Mouse (Mus musculus) liver, embryonic 16.5 days (tissue): ENCODE results near the gene Tmed9. TPM values are rescaled to one million over a fixed set of nuclear protein-coding genes. Genes with fewer than 3 reads are reported as not detected.
"Not testable (repeated sequence)": the region's sequence is repeated elsewhere in the genome, so short reads cannot be mapped to it uniquely, and the experiment has no call there.

Experiments
- ATAC-seq: fragments of 200-750 bp; cut with Nextera tagmentation; 2 replicates; pipeline ENCODE4 v1.8.0; 2017; ENCODE audit warnings: low read depth, mild to moderate bottlenecking, moderate number of reproducible peaks, moderate library complexity
- H3K27ac ChIP-seq: fragments of 300-500 bp; sonication (generic); 2 replicates; pipeline ENCODE4 v1.5.1; 2014; ENCODE audit warnings: mild to moderate bottlenecking, low read length
- H3K27me3 ChIP-seq: fragments of 300-500 bp; sonication (generic); 2 replicates; pipeline ENCODE4 v1.6.1; 2014; ENCODE audit warnings: low read depth, low read length, mixed read lengths; ENCODE audit not compliant: control insufficient read depth, insufficient read depth
- H3K36me3 ChIP-seq: fragments of 300-500 bp; sonication (generic); 2 replicates; pipeline ENCODE4 v1.6.1; 2014; ENCODE audit warnings: mild to moderate bottlenecking; ENCODE audit not compliant: control insufficient read depth, insufficient read depth
- H3K4me1 ChIP-seq: fragments of 300-500 bp; sonication (generic); 2 replicates; pipeline ENCODE4 v1.6.1; 2014; ENCODE audit warnings: low read depth, low read length, mixed read lengths; ENCODE audit not compliant: control insufficient read depth
- H3K4me2 ChIP-seq: fragments of 300-500 bp; sonication (generic); 2 replicates; pipeline ENCODE4 v1.6.1; 2014; ENCODE audit warnings: low read depth, low read length, mixed read lengths
- H3K4me3 ChIP-seq: fragments of 300-500 bp; sonication (generic); 2 replicates; pipeline ENCODE4 v1.5.1; 2014; ENCODE audit warnings: low read depth, mild to moderate bottlenecking, low read length
- H3K9ac ChIP-seq: fragments of 300-500 bp; sonication (generic); 2 replicates; pipeline ENCODE4 v1.6.1; 2014; ENCODE audit warnings: low read depth, low read length
- H3K9me3 ChIP-seq: fragments of 300-500 bp; sonication (generic); replicated peaks from 2 replicates; pipeline ENCODE4 v1.6.1; 2016; ENCODE audit warnings: low read length; ENCODE audit not compliant: control insufficient read depth
- WGBS: fragments of 180-500 bp; shearing (Covaris S2); extraction: QIAGEN DNeasy Blood & Tissue Kit; methylation state at CpG from one replicate; pipeline ENCODE4 v1.1.7; 2014; ENCODE audit not compliant: insufficient replicate concordance; 5-methylcytosine and 5-hydroxymethylcytosine counted together
- polyA plus RNA-seq: library from polyadenylated mRNA; unstranded; fragments of >200 nt; fragmentation: Nextera tagmentation; extraction: Ambion mirVana; gene quantifications from 2 replicates; pipeline ENCODE4 v1.2.1, GENCODE M21; 2015

Gene Tmed9
- polyA plus RNA-seq, 1 experiment from 2014 or later = 55.7 TPM

GRCm38 (mm10) chr13:55557499-55557898, 16.0 kb upstream of the Tmed9 start:
- no peak overlapping the region for H3K9ac ChIP-seq
- 79% methylated on average over 6 of the region's 6 CpGs for WGBS
- peaks cover 11% of the 10 kb centered on the region for H3K36me3 ChIP-seq
- no peaks in the 10 kb centered on the region for H3K4me1 ChIP-seq
- H3K4me3 ChIP-seq = no peak overlapping the region
- ATAC-seq = no peak
- H3K4me2 ChIP-seq = no peak overlapping the region
- no peaks in the 10 kb centered on the region for H3K27me3 ChIP-seq
- H3K27ac ChIP-seq = no peak overlapping the region
- no peaks in the 10 kb centered on the region for H3K9me3 ChIP-seq

- no peak for ATAC-seq
- no peaks in the 10 kb centered on the region for H3K4me1 ChIP-seq
These were observed 10.2 kb upstream of the Tmed9 start for GRCm38 (mm10) chr13:55563266-55563879.

GRCm38 (mm10) chr13:55567001-55567400, 6.5 kb upstream of the Tmed9 start:
- no peak for ATAC-seq
- Histone ChIP-seq H3K36me3 (no peaks in the 10 kb centered on the region; the same call in 1 of the 2 replicates), H3K4me3 (no peak overlapping the region), H3K4me2 (no peak overlapping the region), H3K9me3 (no peaks in the 10 kb centered on the region), H3K9ac (no peak overlapping the region), H3K27ac (no peak overlapping the region), H3K4me1 (peaks cover 17% of the 10 kb centered on the region), H3K27me3 (no peaks in the 10 kb centered on the region)
- 80% methylated on average over 6 of the region's 6 CpGs for WGBS

More at GRCm38 (mm10) chr13:55563266-55563879, 10.2 kb upstream of the Tmed9 start:
- Histone ChIP-seq H3K9ac (no peak overlapping the region), H3K9me3 (no peaks in the 10 kb centered on the region), H3K27me3 (no peaks in the 10 kb centered on the region), H3K4me3 (no peak overlapping the region), H3K4me2 (no peak overlapping the region), H3K27ac (no peak overlapping the region), H3K36me3 (no peaks in the 10 kb centered on the region; the same call in 1 of the 2 replicates)
- WGBS = 78% methylated on average over 7 of the region's 7 CpGs

GRCm38 (mm10) chr13:55567949-55568348, 5.6 kb upstream of the Tmed9 start:
- Histone ChIP-seq H3K4me2 (no peak overlapping the region), H3K27me3 (no peaks in the 10 kb centered on the region), H3K4me3 (no peak overlapping the region), H3K9ac (no peak overlapping the region), H3K4me1 (peaks cover 20% of the 10 kb centered on the region), H3K27ac (no peak overlapping the region), H3K36me3 (no peaks in the 10 kb centered on the region; the same call in 1 of the 2 replicates), H3K9me3 (no peaks in the 10 kb centered on the region)
- WGBS = 77% methylated on average over 2 of the region's 2 CpGs
- no peak for ATAC-seq

- not testable (repeated sequence) for H3K9me3 ChIP-seq, H3K36me3 ChIP-seq, H3K4me3 ChIP-seq, H3K27ac ChIP-seq, H3K27me3 ChIP-seq, ATAC-seq, H3K4me2 ChIP-seq, H3K9ac ChIP-seq
- H3K4me1 ChIP-seq = peaks cover 20% of the 10 kb centered on the region
- WGBS = 73% methylated on average over 4 of the region's 4 CpGs
These were observed 5.0 kb upstream of the Tmed9 start for GRCm38 (mm10) chr13:55568524-55568923.

GRCm38 (mm10) chr13:55569726-55570285, 3.7 kb upstream of the Tmed9 start:
- 23% methylated on average over 16 of the region's 16 CpGs for WGBS
- H3K9ac ChIP-seq = peak overlapping the region; percentile 98
- no peaks in the 10 kb centered on the region for H3K9me3 ChIP-seq
- peak overlapping the region; percentile 99 for H3K4me3 ChIP-seq
- H3K27ac ChIP-seq = no peak overlapping the region
- ATAC-seq = no peak
- peaks cover 20% of the 10 kb centered on the region for H3K4me1 ChIP-seq
- peak overlapping the region; percentile 97 for H3K4me2 ChIP-seq
- no peaks in the 10 kb centered on the region for H3K27me3 ChIP-seq
- no peaks in the 10 kb centered on the region; the same call in 1 of the 2 replicates for H3K36me3 ChIP-seq

GRCm38 (mm10) chr13:55570286-55570973, 3.1 kb upstream of the Tmed9 start:
- H3K4me3 ChIP-seq = peak overlapping the region; percentile 99
- H3K9me3 ChIP-seq = no peaks in the 10 kb centered on the region
- H3K27me3 ChIP-seq = no peaks in the 10 kb centered on the region
- peak overlapping the region; percentile 97 for H3K4me2 ChIP-seq
- peak overlapping the region; percentile 98 for H3K9ac ChIP-seq
- ATAC-seq = peak; percentile 60
- H3K4me1 ChIP-seq = peaks cover 20% of the 10 kb centered on the region
- no peaks in the 10 kb centered on the region; the same call in 1 of the 2 replicates for H3K36me3 ChIP-seq
- H3K27ac ChIP-seq = peak overlapping the region; percentile 90
- under 1% methylated on average over 43 of the region's 47 CpGs for WGBS

GRCm38 (mm10) chr13:55571027-55571751, 2.3 kb upstream of the Tmed9 start, which contains the start of gene Fam193b:
Gene Fam193b, minus strand, starts transcription at chr13:55571120.
- 1% methylated on average over 46 of the region's 47 CpGs for WGBS

More at GRCm38 (mm10) chr13:55571027-55571751, 2.3 kb upstream of the Tmed9 start, which contains the start of gene Fam193b:
- peak within 1 kb of the TSS; percentile 97 for H3K4me2 ChIP-seq
- peak within 1 kb of the TSS; percentile 99 for H3K4me3 ChIP-seq
- no peaks in the 10 kb centered on the region for H3K27me3 ChIP-seq
- peak within 1 kb of the TSS; percentile 90 for H3K27ac ChIP-seq
- peak within 1 kb of the TSS; percentile 98 for H3K9ac ChIP-seq
- peak; percentile 97 for ATAC-seq
- H3K9me3 ChIP-seq = no peaks in the 10 kb centered on the region
- no peaks in the 10 kb centered on the region; the same call in 1 of the 2 replicates for H3K36me3 ChIP-seq
- peaks cover 20% of the 10 kb centered on the region for H3K4me1 ChIP-seq
